Mouse (Mus musculus): ENCODE data around the gene Yap1. TPM values are rescaled to one million over a fixed set of nuclear protein-coding genes. Genes with fewer than 3 reads are reported as not detected.

Gene Yap1
- polyA plus RNA-seq (2012; ENCODE audit: insufficient read depth, insufficient read length, missing spikeins) = 0.99 TPM in 1 of 2 replicates, not detected in the other

- peak within 1 kb of the TSS; percentile 24 for H3K4me3 ChIP-seq (ENCODE audit: insufficient read depth, low read length)
- H3K4me1 ChIP-seq (ENCODE audit: control insufficient read depth, insufficient read depth, low read length) = no peaks in the 10 kb centered on the region
- H3K27ac ChIP-seq (ENCODE audit: insufficient read depth, low read depth, low read length) = no peak within 1 kb of the TSS
- no peak for TF ChIP-seq CTCF (IDR thresholded peaks at IDR 0.05; ENCODE audit: low read depth, low read length)
- TF ChIP-seq POLR2A (IDR thresholded peaks at IDR 0.05; ENCODE audit: borderline replicate concordance, low read depth, low read length) = no peak
Observed at GRCm38 (mm10) chr9:8004370-8004991, at the start of gene Yap1. TSS of gene Yap1 (minus strand) at chr9:8004596.

- TF ChIP-seq CTCF (IDR thresholded peaks at IDR 0.05; ENCODE audit: low read depth, low read length) (no peak), POLR2A (IDR thresholded peaks at IDR 0.05; ENCODE audit: borderline replicate concordance, low read depth, low read length) (no peak)
- Histone ChIP-seq H3K27ac (ENCODE audit: insufficient read depth, low read depth, low read length) (no peak overlapping the region), H3K4me1 (ENCODE audit: control insufficient read depth, insufficient read depth, low read length) (no peaks in the 10 kb centered on the region), H3K4me3 (ENCODE audit: insufficient read depth, low read length) (no peak overlapping the region)
Observed at GRCm38 (mm10) chr9:8043044-8043387, 38.6 kb upstream of the Yap1 start.

- Histone ChIP-seq H3K4me1 (ENCODE audit: control insufficient read depth, insufficient read depth, low read length) (no peaks in the 10 kb centered on the region), H3K4me3 (ENCODE audit: insufficient read depth, low read length) (no peak within 1 kb of the TSS; the same call in 1 of the 2 replicates), H3K27ac (ENCODE audit: insufficient read depth, low read depth, low read length) (no peak within 1 kb of the TSS)
- no peak for TF ChIP-seq CTCF (IDR thresholded peaks at IDR 0.05; ENCODE audit: low read depth, low read length)
- TF ChIP-seq POLR2A (IDR thresholded peaks at IDR 0.05; ENCODE audit: borderline replicate concordance, low read depth, low read length) = no peak
Observed at GRCm38 (mm10) chr9:8042338-8043043, 38.1 kb upstream of the Yap1 start, which contains the start of gene Cfap300. TSS of gene Cfap300 (minus strand) at chr9:8042823.

GRCm38 (mm10) chr9:8035546-8035945 lies 31.1 kb upstream of the Yap1 start:
- Histone ChIP-seq H3K4me1 (ENCODE audit: control insufficient read depth, insufficient read depth, low read length) (no peaks in the 10 kb centered on the region), H3K27ac (ENCODE audit: insufficient read depth, low read depth, low read length) (no peak overlapping the region), H3K4me3 (ENCODE audit: insufficient read depth, low read length) (no peak overlapping the region)
- no peak for TF ChIP-seq POLR2A (IDR thresholded peaks at IDR 0.05; ENCODE audit: borderline replicate concordance, low read depth, low read length)
- no peak for TF ChIP-seq CTCF (IDR thresholded peaks at IDR 0.05; ENCODE audit: low read depth, low read length)

GRCm38 (mm10) chr9:8035091-8035490 lies 30.7 kb upstream of the Yap1 start:
- Histone ChIP-seq H3K4me1 (ENCODE audit: control insufficient read depth, insufficient read depth, low read length) (no peaks in the 10 kb centered on the region), H3K27ac (ENCODE audit: insufficient read depth, low read depth, low read length) (no peak overlapping the region), H3K4me3 (ENCODE audit: insufficient read depth, low read length) (no peak overlapping the region)
- TF ChIP-seq CTCF (IDR thresholded peaks at IDR 0.05; ENCODE audit: low read depth, low read length) (no peak), POLR2A (IDR thresholded peaks at IDR 0.05; ENCODE audit: borderline replicate concordance, low read depth, low read length) (no peak)

- no peak for TF ChIP-seq CTCF (IDR thresholded peaks at IDR 0.05; ENCODE audit: low read depth, low read length)
- TF ChIP-seq POLR2A (IDR thresholded peaks at IDR 0.05; ENCODE audit: borderline replicate concordance, low read depth, low read length) = no peak
- Histone ChIP-seq H3K27ac (ENCODE audit: insufficient read depth, low read depth, low read length) (no peak overlapping the region), H3K4me1 (ENCODE audit: control insufficient read depth, insufficient read depth, low read length) (no peaks in the 10 kb centered on the region), H3K4me3 (ENCODE audit: insufficient read depth, low read length) (no peak overlapping the region)
Observed at GRCm38 (mm10) chr9:8034143-8034542, 29.7 kb upstream of the Yap1 start.

GRCm38 (mm10) chr9:8032847-8033246 lies 28.5 kb upstream of the Yap1 start:
- no peak overlapping the region for H3K27ac ChIP-seq (ENCODE audit: insufficient read depth, low read depth, low read length)
- no peak overlapping the region for H3K4me3 ChIP-seq (ENCODE audit: insufficient read depth, low read length)
- no peak for TF ChIP-seq CTCF (IDR thresholded peaks at IDR 0.05; ENCODE audit: low read depth, low read length)
- TF ChIP-seq POLR2A (IDR thresholded peaks at IDR 0.05; ENCODE audit: borderline replicate concordance, low read depth, low read length) = no peak
- H3K4me1 ChIP-seq (ENCODE audit: control insufficient read depth, insufficient read depth, low read length) = no peaks in the 10 kb centered on the region

- TF ChIP-seq POLR2A (IDR thresholded peaks at IDR 0.05; ENCODE audit: borderline replicate concordance, low read depth, low read length) = no peak
- no peak overlapping the region for H3K27ac ChIP-seq (ENCODE audit: insufficient read depth, low read depth, low read length)
- no peaks in the 10 kb centered on the region for H3K4me1 ChIP-seq (ENCODE audit: control insufficient read depth, insufficient read depth, low read length)
- no peak overlapping the region for H3K4me3 ChIP-seq (ENCODE audit: insufficient read depth, low read length)
Observed at GRCm38 (mm10) chr9:8018609-8019008, 14.2 kb upstream of the Yap1 start.

- TF ChIP-seq POLR2A (IDR thresholded peaks at IDR 0.05; ENCODE audit: borderline replicate concordance, low read depth, low read length) (no peak), CTCF (IDR thresholded peaks at IDR 0.05; ENCODE audit: low read depth, low read length) (no peak)
- H3K4me3 ChIP-seq (ENCODE audit: insufficient read depth, low read length) = no peak overlapping the region
- no peak overlapping the region for H3K27ac ChIP-seq (ENCODE audit: insufficient read depth, low read depth, low read length)
- H3K4me1 ChIP-seq (ENCODE audit: control insufficient read depth, insufficient read depth, low read length) = no peaks in the 10 kb centered on the region
Observed at GRCm38 (mm10) chr9:8017253-8017913, 13.0 kb upstream of the Yap1 start.
